Mouse (Mus musculus): Measurements from ENCODE around the gene Dyx1c1. TPM values are rescaled to one million over a fixed set of nuclear protein-coding genes. Genes with fewer than 3 reads are reported as not detected.

Dyx1c1 gene
- polyA plus RNA-seq, 1 experiment from 2014 or later = 0.85 TPM

GRCm38 (mm10) chr9:73001314-73002011 lies 42.9 kb downstream of the Dyx1c1 start:
- Histone ChIP-seq H3K4me1 (ENCODE audit: control insufficient read depth, insufficient read depth, low read length) (no peaks in the 10 kb centered on the region), H3K4me3 (ENCODE audit: low read depth, low read length) (no peak overlapping the region), H3K9me3 (ENCODE audit: control insufficient read depth, low read depth, low read length) (no peaks in the 10 kb centered on the region), H3K27me3 (ENCODE audit: control insufficient read depth, insufficient read depth, low read length) (no peaks in the 10 kb centered on the region), H3K9ac (replicated peaks; ENCODE audit: low read depth, low read length) (no peak overlapping the region), H3K36me3 (ENCODE audit: control insufficient read depth, insufficient read depth, low read length) (peaks cover 3% of the 10 kb centered on the region; the same call in 1 of the 2 replicates), H3K27ac (ENCODE audit: low read length) (no peak overlapping the region), H3K4me2 (replicated peaks; ENCODE audit: low read depth, low read length) (no peak overlapping the region)
- 86% methylated on average over 13 of the region's 13 CpGs for WGBS
- no peak for ATAC-seq (ENCODE audit: insufficient number of reproducible peaks, insufficient read depth, low FRiP score, low read depth)

GRCm38 (mm10) chr9:73002177-73002576 lies 43.6 kb downstream of the Dyx1c1 start:
- H3K9ac ChIP-seq (replicated peaks; ENCODE audit: low read depth, low read length) = no peak overlapping the region
- no peak for ATAC-seq (ENCODE audit: insufficient number of reproducible peaks, insufficient read depth, low FRiP score, low read depth)
- 73% methylated on average over 3 of the region's 3 CpGs for WGBS
- H3K36me3 ChIP-seq (ENCODE audit: control insufficient read depth, insufficient read depth, low read length) = peaks cover 3% of the 10 kb centered on the region; the same call in 1 of the 2 replicates
- no peak overlapping the region for H3K4me2 ChIP-seq (replicated peaks; ENCODE audit: low read depth, low read length)
- no peak overlapping the region for H3K27ac ChIP-seq (ENCODE audit: low read length)
- H3K4me1 ChIP-seq (ENCODE audit: control insufficient read depth, insufficient read depth, low read length) = no peaks in the 10 kb centered on the region
- no peaks in the 10 kb centered on the region for H3K9me3 ChIP-seq (ENCODE audit: control insufficient read depth, low read depth, low read length)
- no peaks in the 10 kb centered on the region for H3K27me3 ChIP-seq (ENCODE audit: control insufficient read depth, insufficient read depth, low read length)
- H3K4me3 ChIP-seq (ENCODE audit: low read depth, low read length) = no peak overlapping the region

GRCm38 (mm10) chr9:73004076-73004475 lies 45.5 kb downstream of the Dyx1c1 start:
- peaks cover 3% of the 10 kb centered on the region; the same call in 1 of the 2 replicates for H3K36me3 ChIP-seq (ENCODE audit: control insufficient read depth, insufficient read depth, low read length)
- H3K4me1 ChIP-seq (ENCODE audit: control insufficient read depth, insufficient read depth, low read length) = no peaks in the 10 kb centered on the region
- H3K27ac ChIP-seq (ENCODE audit: low read length) = no peak overlapping the region
- H3K4me3 ChIP-seq (ENCODE audit: low read depth, low read length) = no peak overlapping the region
- WGBS = 83% methylated on average over 8 of the region's 8 CpGs
- H3K9me3 ChIP-seq (ENCODE audit: control insufficient read depth, low read depth, low read length) = no peaks in the 10 kb centered on the region
- H3K4me2 ChIP-seq (replicated peaks; ENCODE audit: low read depth, low read length) = no peak overlapping the region
- no peaks in the 10 kb centered on the region for H3K27me3 ChIP-seq (ENCODE audit: control insufficient read depth, insufficient read depth, low read length)
- ATAC-seq (ENCODE audit: insufficient number of reproducible peaks, insufficient read depth, low FRiP score, low read depth) = no peak
- H3K9ac ChIP-seq (replicated peaks; ENCODE audit: low read depth, low read length) = no peak overlapping the region

GRCm38 (mm10) chr9:73005106-73005505 lies 46.5 kb downstream of the Dyx1c1 start:
- ATAC-seq (ENCODE audit: insufficient number of reproducible peaks, insufficient read depth, low FRiP score, low read depth) = no peak
- Histone ChIP-seq H3K4me1 (ENCODE audit: control insufficient read depth, insufficient read depth, low read length) (no peaks in the 10 kb centered on the region), H3K4me3 (ENCODE audit: low read depth, low read length) (no peak overlapping the region), H3K27me3 (ENCODE audit: control insufficient read depth, insufficient read depth, low read length) (no peaks in the 10 kb centered on the region), H3K4me2 (replicated peaks; ENCODE audit: low read depth, low read length) (no peak overlapping the region), H3K36me3 (ENCODE audit: control insufficient read depth, insufficient read depth, low read length) (peaks cover 3% of the 10 kb centered on the region; the same call in 1 of the 2 replicates), H3K9me3 (ENCODE audit: control insufficient read depth, low read depth, low read length) (no peaks in the 10 kb centered on the region), H3K27ac (ENCODE audit: low read length) (no peak overlapping the region), H3K9ac (replicated peaks; ENCODE audit: low read depth, low read length) (no peak overlapping the region)
- WGBS = 86% methylated on average over 6 of the region's 6 CpGs

GRCm38 (mm10) chr9:73006175-73006574 lies 47.6 kb downstream of the Dyx1c1 start:
- 96% methylated on average over 3 of the region's 3 CpGs for WGBS
- no peaks in the 10 kb centered on the region for H3K4me1 ChIP-seq (ENCODE audit: control insufficient read depth, insufficient read depth, low read length)
- no peak overlapping the region for H3K4me3 ChIP-seq (ENCODE audit: low read depth, low read length)
- H3K4me2 ChIP-seq (replicated peaks; ENCODE audit: low read depth, low read length) = no peak overlapping the region
- no peaks in the 10 kb centered on the region for H3K9me3 ChIP-seq (ENCODE audit: control insufficient read depth, low read depth, low read length)
- ATAC-seq (ENCODE audit: insufficient number of reproducible peaks, insufficient read depth, low FRiP score, low read depth) = no peak
- H3K36me3 ChIP-seq (ENCODE audit: control insufficient read depth, insufficient read depth, low read length) = peaks cover 3% of the 10 kb centered on the region; the same call in 1 of the 2 replicates
- no peak overlapping the region for H3K27ac ChIP-seq (ENCODE audit: low read length)
- no peaks in the 10 kb centered on the region for H3K27me3 ChIP-seq (ENCODE audit: control insufficient read depth, insufficient read depth, low read length)
- no peak overlapping the region for H3K9ac ChIP-seq (replicated peaks; ENCODE audit: low read depth, low read length)

GRCm38 (mm10) chr9:73008384-73008783 lies 49.8 kb downstream of the Dyx1c1 start:
- no peak overlapping the region for H3K9ac ChIP-seq (replicated peaks; ENCODE audit: low read depth, low read length)
- no peak overlapping the region for H3K4me2 ChIP-seq (replicated peaks; ENCODE audit: low read depth, low read length)
- H3K27ac ChIP-seq (ENCODE audit: low read length) = no peak overlapping the region
- peaks cover 3% of the 10 kb centered on the region; the same call in 1 of the 2 replicates for H3K36me3 ChIP-seq (ENCODE audit: control insufficient read depth, insufficient read depth, low read length)
- WGBS = 64% methylated on average over 3 of the region's 3 CpGs
- H3K9me3 ChIP-seq (ENCODE audit: control insufficient read depth, low read depth, low read length) = no peaks in the 10 kb centered on the region
- H3K4me1 ChIP-seq (ENCODE audit: control insufficient read depth, insufficient read depth, low read length) = no peaks in the 10 kb centered on the region
- no peak overlapping the region for H3K4me3 ChIP-seq (ENCODE audit: low read depth, low read length)
- no peak for ATAC-seq (ENCODE audit: insufficient number of reproducible peaks, insufficient read depth, low FRiP score, low read depth)
- H3K27me3 ChIP-seq (ENCODE audit: control insufficient read depth, insufficient read depth, low read length) = no peaks in the 10 kb centered on the region

GRCm38 (mm10) chr9:73012629-73013028 lies 54.0 kb downstream of the Dyx1c1 start:
- Histone ChIP-seq H3K9me3 (ENCODE audit: control insufficient read depth, low read depth, low read length) (no peaks in the 10 kb centered on the region), H3K9ac (replicated peaks; ENCODE audit: low read depth, low read length) (no peak overlapping the region), H3K27me3 (ENCODE audit: control insufficient read depth, insufficient read depth, low read length) (no peaks in the 10 kb centered on the region), H3K4me3 (ENCODE audit: low read depth, low read length) (no peak overlapping the region), H3K36me3 (ENCODE audit: control insufficient read depth, insufficient read depth, low read length) (peaks cover 19% of the 10 kb centered on the region), H3K4me2 (replicated peaks; ENCODE audit: low read depth, low read length) (no peak overlapping the region), H3K4me1 (ENCODE audit: control insufficient read depth, insufficient read depth, low read length) (no peaks in the 10 kb centered on the region), H3K27ac (ENCODE audit: low read length) (no peak overlapping the region)
- 88% methylated on average over 4 of the region's 4 CpGs for WGBS
- ATAC-seq (ENCODE audit: insufficient number of reproducible peaks, insufficient read depth, low FRiP score, low read depth) = no peak

- peaks cover 19% of the 10 kb centered on the region for H3K36me3 ChIP-seq (ENCODE audit: control insufficient read depth, insufficient read depth, low read length)
- ATAC-seq (ENCODE audit: insufficient number of reproducible peaks, insufficient read depth, low FRiP score, low read depth) = no peak
- H3K9me3 ChIP-seq (ENCODE audit: control insufficient read depth, low read depth, low read length) = no peaks in the 10 kb centered on the region
- no peak overlapping the region for H3K27ac ChIP-seq (ENCODE audit: low read length)
- H3K27me3 ChIP-seq (ENCODE audit: control insufficient read depth, insufficient read depth, low read length) = no peaks in the 10 kb centered on the region
- H3K9ac ChIP-seq (replicated peaks; ENCODE audit: low read depth, low read length) = no peak overlapping the region
- H3K4me1 ChIP-seq (ENCODE audit: control insufficient read depth, insufficient read depth, low read length) = no peaks in the 10 kb centered on the region
- 73% methylated on average over 13 of the region's 13 CpGs for WGBS
- H3K4me2 ChIP-seq (replicated peaks; ENCODE audit: low read depth, low read length) = no peak overlapping the region
- no peak overlapping the region for H3K4me3 ChIP-seq (ENCODE audit: low read depth, low read length)
Measured at GRCm38 (mm10) chr9:73014724-73015123, 56.1 kb downstream of the Dyx1c1 start.

GRCm38 (mm10) chr9:73019841-73020240 lies 61.3 kb downstream of the Dyx1c1 start:
- no peaks in the 10 kb centered on the region for H3K27me3 ChIP-seq (ENCODE audit: control insufficient read depth, insufficient read depth, low read length)
- H3K9ac ChIP-seq (replicated peaks; ENCODE audit: low read depth, low read length) = no peak overlapping the region
- no peak overlapping the region for H3K4me2 ChIP-seq (replicated peaks; ENCODE audit: low read depth, low read length)
- H3K27ac ChIP-seq (ENCODE audit: low read length) = no peak overlapping the region
- H3K9me3 ChIP-seq (ENCODE audit: control insufficient read depth, low read depth, low read length) = no peaks in the 10 kb centered on the region
- peaks cover 21% of the 10 kb centered on the region for H3K36me3 ChIP-seq (ENCODE audit: control insufficient read depth, insufficient read depth, low read length)
- no peaks in the 10 kb centered on the region for H3K4me1 ChIP-seq (ENCODE audit: control insufficient read depth, insufficient read depth, low read length)
- no peak overlapping the region for H3K4me3 ChIP-seq (ENCODE audit: low read depth, low read length)
- whole genome bisulfite sequencing = 92% methylated on average over 10 of the region's 10 CpGs
- no peak for ATAC-seq (ENCODE audit: insufficient number of reproducible peaks, insufficient read depth, low FRiP score, low read depth)

Measured in stomach, embryonic 14.5 days (tissue).